Mouse (Mus musculus): ENCODE results near the gene Lhcgr.
"Not testable (repeated sequence)": the region's sequence is repeated elsewhere in the genome, so short reads cannot be mapped to it uniquely, and the experiment has no call there.

Lhcgr gene

DNA sequence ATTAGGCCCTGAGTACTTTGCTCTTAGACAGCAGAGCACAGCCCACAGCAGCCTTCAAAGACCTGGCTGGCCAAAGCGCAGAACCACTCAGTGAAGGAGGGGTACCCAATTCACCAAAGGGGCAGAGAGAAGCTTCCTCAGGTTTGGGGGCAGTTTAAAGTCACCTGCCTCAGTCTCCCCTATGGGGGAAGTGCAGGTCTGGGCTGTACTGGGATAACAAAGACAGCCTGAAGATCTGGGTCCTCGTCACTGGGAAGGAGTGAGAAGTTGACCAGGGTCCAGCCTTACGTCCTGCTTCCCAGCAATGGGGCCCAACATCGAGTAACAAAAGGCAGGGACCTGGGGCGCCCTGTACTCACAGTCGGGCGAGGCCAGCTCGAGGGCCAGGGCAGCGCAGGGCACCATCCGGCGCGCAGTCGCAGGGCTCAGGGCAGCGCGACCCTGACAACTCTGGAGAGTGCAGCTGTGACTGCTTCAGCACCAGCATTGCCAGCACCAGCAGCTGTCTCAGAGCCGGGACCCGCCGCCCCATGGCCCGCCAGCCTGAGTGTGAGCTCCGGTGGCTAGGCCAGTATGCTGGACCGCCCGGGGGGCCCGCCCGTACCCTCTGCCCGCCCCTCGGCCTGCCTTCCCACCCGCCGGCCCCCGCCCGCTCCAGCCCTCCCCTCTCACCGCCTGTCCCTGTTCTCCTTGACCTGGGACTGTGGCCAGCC is at the start of gene Lhcgr:
Lhcgr (minus strand) TSS at position 551 of the 713 bp plus-strand sequence.
- DNase-seq (ENCODE audit: low spot score in 2 of 2), result no peak

DNA sequence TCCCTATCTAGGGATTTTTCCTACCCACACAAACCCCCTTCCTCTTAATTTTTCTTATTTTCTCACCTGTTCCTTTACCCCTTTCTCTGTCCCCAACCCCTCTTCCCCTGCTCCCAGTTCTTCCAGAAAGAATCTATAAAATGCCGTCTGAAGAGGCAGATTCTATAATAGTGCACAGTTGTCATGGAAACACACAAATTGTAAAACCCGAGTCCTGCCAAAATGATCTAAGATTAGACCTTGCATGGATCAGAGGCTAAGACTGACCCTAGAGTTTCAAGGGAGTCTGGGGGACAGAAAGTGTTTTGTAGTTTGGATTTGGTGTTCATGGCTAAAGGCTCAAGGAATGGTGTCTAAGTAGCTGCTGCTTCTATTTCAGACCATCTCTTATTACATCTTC is 25.8 kb upstream of the Lhcgr start:
- no peak for DNase-seq (ENCODE audit: low spot score in 2 of 2)

DNA sequence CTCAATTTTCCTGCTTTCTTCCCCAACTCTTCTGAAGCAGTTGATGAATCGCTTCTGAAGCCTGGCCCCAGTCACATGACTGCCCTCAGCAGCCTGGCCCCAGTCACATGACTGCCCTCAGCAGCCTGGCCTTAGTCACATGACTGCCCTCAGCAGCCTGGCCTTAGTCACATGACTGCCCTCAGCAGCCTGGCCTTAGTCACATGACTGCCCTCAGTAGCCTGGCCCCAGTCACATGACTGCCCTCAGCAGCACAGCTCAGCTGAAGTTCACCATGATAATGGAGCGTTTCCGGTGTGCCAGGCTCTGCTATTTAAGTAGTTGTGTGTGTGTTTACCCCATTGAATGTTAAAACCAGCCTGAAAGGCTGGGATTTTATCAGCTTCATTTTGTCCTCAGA is 21.2 kb upstream of the Lhcgr start:
- not testable (repeated sequence) for DNase-seq (ENCODE audit: low spot score in 2 of 2)

DNA sequence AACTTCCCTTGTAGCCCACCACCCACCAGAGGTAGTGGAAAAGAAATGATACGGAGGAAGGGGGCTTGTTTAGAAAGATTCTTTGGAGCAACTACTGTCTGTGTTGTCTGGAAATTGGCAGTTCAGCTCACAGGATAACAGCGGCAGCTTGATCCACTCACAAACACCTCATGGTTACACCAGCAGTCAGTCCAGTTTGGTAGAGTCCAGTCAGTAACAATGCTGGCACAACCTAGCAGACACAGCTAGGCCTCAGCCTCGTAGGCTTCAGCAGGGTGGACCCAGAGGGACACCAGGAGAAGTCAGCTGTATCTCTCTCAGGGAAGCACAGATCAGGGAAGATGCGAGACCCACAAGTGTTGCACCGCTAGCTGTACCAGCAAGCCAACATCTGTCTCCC is 19.0 kb upstream of the Lhcgr start:
- DNase-seq (ENCODE audit: low spot score in 2 of 2), result no peak

DNA sequence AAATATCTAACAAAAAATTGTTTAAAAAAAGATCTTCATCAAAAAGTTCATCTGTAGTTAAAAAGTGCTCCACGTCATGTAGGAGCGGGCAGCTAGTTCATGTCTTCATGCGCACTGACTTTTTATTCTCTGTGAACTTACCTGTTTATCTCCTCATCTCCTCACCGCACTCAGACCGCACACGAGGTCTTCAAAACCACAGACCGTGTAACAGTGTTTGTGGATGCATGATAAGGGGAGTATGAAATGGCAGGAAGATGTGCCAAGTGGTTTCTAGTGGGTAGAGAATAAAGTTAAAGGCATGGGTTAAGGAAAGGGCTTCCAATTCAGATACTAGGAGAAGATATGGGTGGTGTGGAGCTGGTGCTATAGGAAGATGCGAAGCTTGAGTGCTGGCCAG is 14.6 kb upstream of the Lhcgr start:
- no peak for DNase-seq (ENCODE audit: low spot score in 2 of 2)

DNA sequence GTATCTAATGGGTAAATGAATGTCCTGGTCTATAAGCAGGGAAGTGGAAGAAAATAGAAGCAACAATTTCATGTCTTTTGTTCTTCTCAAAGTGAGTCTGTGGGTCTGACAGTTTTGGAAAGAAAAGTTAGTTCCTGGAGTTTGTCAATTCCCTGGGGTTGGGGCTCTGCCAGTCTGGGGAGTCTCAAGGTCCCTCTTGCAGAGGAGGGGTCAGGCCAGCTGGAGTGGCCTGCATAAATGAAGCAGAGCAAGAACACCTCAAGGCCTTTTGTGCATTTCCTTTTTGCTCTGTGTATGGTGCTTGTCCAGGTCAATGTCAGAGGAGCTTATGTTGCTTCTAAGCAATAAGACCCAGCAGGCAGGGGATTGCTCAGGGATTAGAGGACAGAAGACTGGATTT is 11.7 kb upstream of the Lhcgr start:
- DNase-seq (ENCODE audit: low spot score in 2 of 2), result no peak

DNA sequence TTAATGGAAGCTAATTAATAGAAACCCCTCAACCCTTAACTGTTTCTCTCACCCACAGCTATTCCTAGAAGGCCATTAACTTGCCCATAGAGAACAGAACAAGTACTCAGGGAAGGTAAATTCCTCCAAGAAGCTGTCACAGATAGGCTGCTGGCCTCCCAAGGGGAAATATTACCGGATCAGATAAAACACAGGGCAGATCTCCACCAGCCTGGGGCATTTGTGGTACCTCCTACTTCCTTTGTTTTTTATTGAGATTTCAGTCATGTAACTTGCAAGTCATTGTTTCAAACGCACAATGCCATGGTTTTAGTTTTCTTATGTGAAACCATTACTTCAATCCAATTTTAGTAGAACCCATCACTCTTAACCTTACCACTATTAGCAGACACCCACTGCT is 1.1 kb downstream of the Lhcgr start:
- DNase-seq (ENCODE audit: low spot score in 2 of 2), result no peak

DNA sequence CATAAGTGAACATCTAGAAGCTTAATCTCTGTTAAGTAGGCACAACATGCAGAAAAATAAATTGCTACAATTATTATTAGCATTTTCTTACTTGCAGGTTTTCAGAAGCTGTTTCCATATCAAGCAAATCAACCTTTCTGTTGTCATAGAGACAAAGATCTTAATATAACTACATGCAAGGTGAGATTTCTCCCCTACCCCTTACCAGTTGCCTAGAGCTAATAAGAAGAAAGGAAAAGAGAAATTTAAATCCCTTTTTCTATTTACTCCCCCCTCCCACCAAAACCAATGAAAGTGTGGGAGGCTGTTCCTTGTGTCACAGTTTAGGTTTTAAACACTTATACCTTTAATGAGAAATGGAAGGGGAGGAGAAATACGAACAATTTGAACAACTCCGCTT is 3.4 kb downstream of the Lhcgr start:
- no peak for DNase-seq (ENCODE audit: low spot score in 2 of 2)

DNA sequence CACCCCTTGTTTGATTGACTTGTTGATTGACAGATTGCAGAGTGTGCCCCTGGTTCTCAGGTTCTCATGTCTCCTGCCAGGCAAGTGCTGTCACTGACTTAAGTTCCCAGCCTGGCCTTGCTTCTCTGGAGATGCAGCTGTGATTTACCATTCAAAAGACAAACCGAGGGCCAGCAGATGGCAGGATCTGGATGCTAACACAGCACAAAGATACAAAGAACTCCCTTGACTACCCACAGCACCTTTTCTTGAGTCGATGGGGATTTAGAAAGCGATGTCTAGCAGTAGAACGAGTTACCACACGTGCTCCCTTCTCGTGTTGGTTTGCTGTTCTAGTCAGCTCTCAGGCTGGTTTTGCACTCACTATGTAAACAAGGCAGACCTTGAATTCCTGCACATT is 4.9 kb downstream of the Lhcgr start:
- no peak for DNase-seq (ENCODE audit: low spot score in 2 of 2)

DNA sequence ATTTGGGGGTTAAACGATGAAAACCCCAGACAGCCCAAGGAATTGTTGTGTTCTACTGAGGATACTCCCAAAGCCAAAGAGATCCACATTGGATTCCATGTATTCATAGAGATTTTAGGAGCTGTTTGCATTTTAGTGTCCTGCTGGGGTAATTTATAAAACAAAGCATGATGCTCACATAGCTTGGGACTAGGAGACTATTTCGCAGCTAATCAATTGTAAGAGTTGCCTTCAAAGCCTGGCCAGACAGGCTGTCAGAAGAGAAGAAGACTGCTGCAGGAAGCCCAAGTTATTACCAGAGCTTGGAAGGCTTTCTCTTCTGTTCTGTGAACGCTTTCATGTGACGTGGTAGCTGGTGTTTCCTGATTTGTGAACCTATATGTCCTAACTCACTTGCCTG is 5.4 kb downstream of the Lhcgr start:
- no peak for DNase-seq (ENCODE audit: low spot score in 2 of 2)

DNA sequence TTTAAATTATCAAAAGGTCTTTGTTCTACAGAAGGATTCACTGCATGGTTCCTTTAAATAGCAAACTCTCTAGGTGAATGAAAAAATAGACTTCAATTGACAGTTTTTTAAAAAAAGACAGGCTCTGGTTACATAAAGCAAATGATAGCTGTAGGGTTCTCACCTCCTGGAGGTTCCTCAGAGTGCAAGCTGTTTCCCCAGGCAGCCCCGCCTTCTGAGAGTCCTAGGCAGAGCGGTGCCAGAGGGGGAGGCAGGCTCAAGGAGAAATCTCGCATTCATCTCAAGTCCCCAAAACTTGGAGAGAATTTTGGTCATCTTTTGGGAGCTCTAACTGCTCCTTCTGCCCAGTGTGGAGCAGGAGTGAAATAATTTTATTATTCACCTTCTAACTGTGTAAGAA is 12.6 kb downstream of the Lhcgr start:
- DNase-seq (ENCODE audit: low spot score in 2 of 2), result no peak

DNA sequence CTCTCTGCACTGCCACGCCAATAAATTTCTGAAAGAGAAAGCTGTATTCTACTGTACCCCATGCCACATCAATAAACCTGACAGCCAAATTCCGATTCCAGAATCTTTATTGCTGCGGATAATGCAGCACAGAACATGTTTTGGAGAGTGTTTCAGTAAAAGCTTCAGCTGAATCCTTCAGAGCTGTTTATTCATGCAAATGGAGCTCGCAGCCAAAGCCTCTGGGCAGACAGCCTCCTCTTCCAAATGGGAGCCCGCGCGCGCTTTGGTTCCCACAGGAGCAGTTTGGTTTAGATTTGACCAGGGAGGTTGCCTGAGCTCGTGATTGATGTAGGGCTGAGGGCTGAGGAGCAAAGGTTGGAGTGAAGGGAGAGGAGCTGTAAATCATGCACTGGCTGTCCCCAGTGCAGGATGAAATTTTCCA is 17.7 kb downstream of the Lhcgr start:
- DNase-seq (ENCODE audit: low spot score in 2 of 2), result no peak

DNA sequence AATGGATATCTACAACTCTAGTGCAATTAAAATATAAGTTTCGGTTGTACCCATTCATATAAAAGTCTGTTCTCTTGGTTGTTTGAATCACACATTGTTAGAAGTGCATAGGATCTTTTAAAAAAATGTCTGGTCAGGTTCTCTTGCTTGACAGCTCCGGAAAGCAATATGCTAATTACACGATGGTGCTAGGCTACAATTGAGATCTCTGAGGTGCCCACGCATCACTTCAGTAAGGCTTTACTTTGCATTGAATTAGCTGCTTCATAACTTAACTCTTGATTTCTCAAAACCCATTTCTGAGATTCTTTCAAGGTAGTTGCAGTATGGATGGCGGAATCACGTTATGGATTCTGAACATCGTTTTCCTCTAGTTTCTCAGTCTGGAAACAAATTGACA is 21.7 kb downstream of the Lhcgr start:
- DNase-seq (ENCODE audit: low spot score in 2 of 2), result no peak

DNA sequence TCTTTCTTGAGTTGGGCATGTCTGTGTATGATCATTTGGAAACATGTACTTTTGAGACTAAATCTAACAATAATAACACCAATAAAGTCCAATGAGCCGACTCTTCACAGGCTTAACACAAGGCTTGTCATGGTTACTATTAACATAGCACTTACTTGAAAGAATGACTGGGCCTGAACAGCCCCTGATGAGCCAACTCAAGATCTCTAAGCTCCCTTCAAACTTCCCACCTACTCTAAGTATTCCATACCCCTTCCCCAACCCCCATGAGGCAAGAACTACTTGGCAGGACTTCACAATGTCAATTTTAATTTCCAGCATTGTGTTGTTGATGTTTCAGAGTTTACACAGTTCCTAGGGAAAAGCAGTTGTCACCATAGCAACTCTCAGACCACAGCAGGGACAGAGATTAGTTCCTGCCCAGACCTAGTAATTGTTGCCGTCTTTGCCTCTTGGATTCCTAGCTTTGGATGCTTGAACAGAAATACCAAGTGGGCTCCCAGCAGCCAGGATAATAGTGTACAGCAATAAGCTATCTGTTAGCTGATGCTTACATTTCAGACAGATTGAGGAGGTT is 22.4 kb downstream of the Lhcgr start:
- no peak for DNase-seq (ENCODE audit: low spot score in 2 of 2)

DNA sequence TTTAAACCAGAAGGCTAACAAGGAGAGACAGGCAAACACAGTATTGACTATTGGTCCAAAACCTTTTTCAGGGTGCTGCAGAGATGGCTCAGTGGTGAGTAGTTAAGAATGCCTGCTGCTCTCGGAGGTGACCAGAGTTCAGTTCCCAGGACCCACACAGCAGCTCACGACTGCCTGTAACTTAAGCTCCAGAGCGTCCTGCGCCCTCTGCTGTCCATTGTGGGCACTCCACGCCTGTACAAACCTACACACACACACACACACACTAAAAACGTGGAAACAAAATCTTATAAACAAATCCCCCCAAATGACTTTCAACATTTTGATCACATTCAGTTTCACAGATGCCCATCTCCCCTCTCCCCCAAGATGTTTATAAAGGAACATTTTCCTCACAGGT is 24.9 kb downstream of the Lhcgr start:
- no peak for DNase-seq (ENCODE audit: low spot score in 2 of 2)

DNA sequence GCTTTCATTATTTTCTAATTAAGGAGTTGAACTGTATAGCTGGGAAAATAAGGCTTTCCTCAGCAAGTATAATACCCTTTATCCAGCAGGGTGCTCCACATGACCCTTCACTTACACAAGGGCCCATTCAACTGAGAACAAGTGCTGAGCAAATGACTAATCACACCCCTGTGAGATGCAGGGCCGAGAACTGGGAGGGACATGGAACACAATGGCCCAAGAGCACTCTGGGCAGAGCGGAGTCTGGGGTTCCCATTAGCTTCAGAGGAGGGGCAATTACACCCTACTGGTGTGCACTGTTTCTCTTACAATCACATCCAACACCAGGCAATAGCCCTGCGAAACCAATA is 27.7 kb downstream of the Lhcgr start:
- DNase-seq (ENCODE audit: low spot score in 2 of 2), result no peak

DNA sequence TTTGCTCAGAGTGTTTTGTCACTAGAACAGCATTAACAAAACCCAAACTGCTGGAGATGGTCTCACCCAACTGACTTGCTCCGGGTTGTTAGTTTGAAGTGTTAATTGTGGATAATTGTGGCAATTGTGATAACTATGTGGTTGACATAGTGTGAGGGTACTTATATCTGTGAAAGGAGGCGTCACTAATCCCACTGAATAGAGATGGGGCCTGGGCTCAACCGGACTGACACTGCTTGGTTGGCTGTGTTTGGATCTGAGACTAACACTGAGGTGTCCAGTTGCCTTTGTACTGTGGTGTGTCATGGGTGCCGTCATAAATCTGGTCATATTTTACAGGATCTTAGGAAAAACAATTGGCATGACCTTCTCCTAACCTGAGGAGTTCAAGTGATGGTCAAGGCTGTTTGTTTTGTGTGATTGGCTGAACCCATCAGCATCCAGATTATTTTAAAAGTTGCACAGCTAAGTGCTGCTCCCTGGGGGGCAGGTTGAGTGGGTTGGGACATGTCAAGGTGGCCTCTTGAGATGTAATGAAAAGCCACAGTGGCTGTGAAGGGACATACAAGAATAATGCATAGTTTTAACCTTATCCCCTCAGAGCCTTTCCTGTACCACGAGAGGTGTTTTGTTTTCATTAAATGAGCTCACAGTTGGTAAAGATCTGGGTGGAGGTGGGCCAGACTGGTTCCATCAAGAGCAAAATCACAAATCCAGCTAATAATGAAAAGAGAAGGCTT is 28.2 kb downstream of the Lhcgr start:
- no peak for DNase-seq (ENCODE audit: low spot score in 2 of 2)

DNA sequence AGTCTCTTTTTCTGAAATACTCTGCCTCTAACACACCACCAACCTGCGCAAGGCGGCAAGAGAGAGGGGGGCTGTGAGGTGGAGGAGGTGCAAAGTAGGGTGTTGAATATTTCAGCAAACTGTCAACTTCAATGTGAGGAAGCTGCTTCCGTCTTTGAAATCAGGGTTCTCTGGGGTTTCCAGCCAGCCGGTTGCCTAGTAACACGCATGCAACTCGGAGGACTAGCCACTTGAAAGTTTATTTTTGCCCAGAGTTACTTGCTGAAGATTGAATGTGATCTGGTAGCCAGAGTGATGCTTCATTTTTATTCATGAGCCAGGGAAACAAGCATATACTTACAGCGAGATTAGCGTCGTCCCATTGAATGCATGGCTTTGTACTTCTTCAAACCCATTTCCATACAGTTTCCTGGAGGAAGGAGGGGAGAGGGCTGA is 33.8 kb downstream of the Lhcgr start:
- DNase-seq (ENCODE audit: low spot score in 2 of 2), result no peak

DNA sequence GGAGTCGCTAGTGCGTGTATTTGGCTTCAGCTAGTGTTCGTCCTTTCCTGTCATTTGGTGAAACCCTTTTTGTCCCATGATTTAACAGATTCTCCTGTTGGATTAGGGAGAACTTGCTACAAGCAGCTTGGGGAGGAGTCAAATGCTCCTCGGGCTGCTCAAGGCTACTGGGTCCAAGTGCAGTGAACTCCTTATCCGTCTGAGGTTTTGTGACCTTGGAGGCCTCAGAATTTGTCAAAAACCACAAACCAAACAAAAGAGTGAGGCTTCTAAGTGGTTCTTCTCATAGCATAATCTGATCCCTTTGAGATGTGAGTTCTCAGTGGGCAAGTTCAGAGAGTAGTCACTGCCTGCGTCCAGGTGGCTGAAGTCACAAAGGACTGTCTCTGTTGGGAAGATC is 36.0 kb downstream of the Lhcgr start:
- DNase-seq (ENCODE audit: low spot score in 2 of 2), result no peak

DNA sequence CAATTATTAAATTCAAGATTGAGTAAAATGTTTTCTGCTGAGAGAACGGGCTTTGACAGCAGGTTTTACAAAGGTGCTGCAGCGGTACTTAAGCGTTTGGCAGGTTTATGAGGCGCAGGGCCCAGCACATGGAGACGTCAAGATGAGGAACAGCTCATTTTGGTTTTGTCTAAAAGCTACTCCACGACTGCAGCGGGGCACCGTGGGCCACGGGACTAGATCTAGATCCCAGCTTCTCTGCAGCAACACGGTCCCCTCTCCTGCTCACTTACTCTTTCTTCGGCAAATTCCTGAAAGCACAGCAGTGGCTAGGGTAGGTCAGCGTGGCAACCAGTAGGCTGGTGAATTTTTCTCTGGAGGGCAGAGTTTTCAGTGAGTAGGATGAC is 38.3 kb downstream of the Lhcgr start:
- DNase-seq (ENCODE audit: low spot score in 2 of 2), result no peak

DNA sequence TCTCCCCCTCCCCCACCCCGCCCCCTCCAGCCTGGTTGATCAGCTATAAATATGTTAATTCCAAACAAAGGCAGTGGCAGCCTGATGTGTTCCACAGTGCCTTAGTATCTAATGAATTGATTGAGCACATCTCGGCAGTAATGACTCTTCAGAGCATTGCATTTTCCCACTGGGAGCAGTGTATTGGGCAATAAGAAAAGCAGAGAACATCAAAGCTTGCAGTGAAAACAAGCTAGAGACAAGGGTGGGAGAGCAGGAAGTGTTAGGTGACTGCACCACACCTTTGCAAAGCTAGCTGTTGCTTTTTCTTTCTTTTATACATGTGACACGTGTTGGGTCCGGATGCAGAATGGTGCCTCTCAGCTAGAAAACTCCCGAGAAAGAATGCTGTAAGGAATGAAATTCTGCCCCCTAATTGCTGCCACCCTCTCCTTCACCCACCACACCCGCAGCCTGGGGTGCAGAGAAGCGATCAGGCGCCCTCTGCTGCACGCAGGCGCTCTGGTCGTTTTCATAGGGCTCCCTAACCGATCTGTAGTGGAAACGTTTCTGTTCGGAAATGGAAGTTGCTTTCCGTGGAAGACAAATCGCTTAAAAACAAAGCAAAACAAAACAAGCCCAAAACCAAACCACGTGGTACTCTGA is 38.8 kb downstream of the Lhcgr start:
- DNase-seq (ENCODE audit: low spot score in 2 of 2), result no peak

DNA sequence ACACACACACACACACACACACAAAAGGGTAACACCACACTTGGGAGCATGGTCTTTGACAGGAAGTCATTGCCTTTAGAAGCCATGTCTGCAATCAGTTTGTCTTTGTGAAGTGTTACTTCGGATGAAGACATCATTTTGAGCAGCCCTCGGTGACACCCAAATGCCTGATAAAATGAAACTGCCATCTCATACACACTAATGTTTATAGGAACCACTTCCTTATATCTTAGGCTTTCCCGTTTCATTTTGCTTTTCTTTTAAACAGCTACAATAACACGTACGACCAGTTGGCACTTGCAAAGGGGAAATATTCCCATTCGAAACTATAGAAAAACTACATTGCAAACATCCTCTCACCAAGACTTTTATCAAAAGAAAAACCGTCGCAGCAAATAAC is 42.1 kb downstream of the Lhcgr start:
- DNase-seq (ENCODE audit: low spot score in 2 of 2), result no peak

DNA sequence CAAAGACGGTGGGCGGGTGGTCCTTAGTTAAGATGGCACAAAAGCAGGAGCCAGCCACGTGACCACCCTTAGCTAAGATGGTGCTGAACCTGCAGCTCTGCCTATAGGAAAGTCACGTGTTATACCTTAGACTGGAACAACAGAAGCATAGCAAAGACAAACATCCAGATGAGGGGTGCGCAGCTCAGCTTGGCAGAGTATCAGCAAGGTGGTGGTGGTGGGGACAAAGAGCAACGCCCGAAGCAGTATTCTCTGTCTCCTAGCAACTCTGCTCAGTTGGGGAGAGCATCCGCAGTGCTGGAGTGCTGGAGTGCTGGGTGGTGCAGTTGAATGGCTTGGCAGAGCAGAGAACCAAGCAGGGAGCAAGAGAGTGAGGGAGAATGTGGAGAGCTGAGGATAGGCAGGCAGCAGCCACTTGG is 85.5 kb downstream of the Lhcgr start:
- no peak for DNase-seq (ENCODE audit: low spot score in 2 of 2)
